Mouse (Mus musculus): ENCODE results near the gene Timm9. TPM values are rescaled to one million over a fixed set of nuclear protein-coding genes. Genes with fewer than 3 reads are reported as not detected.

Gene Timm9
- polyA plus RNA-seq, 1 experiment, result not detected

DNA sequence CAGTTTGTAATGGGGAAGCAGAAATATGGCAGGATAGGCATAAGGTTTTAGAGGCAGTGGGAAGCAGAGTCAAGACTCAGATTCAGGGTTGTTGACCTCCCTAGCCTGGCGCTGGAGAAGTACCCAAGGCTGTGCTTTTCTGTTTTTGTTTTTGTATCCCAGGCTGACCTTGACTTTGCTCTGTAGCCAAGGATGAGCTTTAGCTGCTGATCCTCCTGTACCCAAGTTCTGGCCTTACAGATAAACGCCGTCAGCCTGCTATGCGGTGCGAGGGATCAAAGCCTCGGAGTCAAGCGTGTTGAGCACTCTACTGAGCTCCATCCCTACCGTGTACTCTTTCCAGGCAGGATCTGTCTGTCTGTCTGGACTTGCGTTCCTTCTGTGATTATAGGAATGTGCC is 12.3 kb upstream of the Timm9 start:
- H3K4me3 ChIP-seq (ENCODE audit: insufficient read depth, low read depth, low read length), result no peak overlapping the region
- H3K27ac ChIP-seq (ENCODE audit: insufficient read depth, low read depth, low read length), result no peak overlapping the region
- TF ChIP-seq POLR2A (IDR thresholded peaks at IDR 0.05; ENCODE audit: insufficient read depth, low read depth, low read length) (no peak), CTCF (IDR thresholded peaks at IDR 0.05; ENCODE audit: insufficient read depth, low read depth, low read length) (no peak)
- H3K4me1 ChIP-seq (ENCODE audit: control insufficient read depth, insufficient read depth, low read length), result 0 out of 2 replicates have a peak, but pooled peaks cover 3% of the 10 kb centered on the region
- WGBS, result 97% methylated on average over 9 of the region's 9 CpGs

DNA sequence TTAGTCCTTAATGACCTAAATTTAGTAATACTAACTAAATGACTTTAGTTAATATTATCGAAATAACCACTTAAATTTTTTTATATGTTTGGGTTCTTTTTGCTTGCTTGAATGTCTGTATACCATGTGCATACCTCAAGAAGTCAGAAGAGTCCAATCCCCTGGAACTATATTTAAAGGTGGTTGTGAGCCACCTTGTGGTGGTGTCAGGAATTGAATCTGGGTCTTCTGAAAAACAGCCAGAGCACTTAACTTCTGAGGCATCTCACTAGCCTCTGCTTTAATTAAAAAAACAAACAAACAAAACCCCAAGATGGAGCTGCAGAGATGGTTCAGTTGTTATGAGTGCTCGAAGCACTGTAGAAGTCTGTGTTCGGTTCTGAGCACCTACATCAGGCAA is 11.2 kb upstream of the Timm9 start:
- H3K4me3 ChIP-seq (ENCODE audit: insufficient read depth, low read depth, low read length), result no peak overlapping the region
- 87% methylated on average over 3 of the region's 3 CpGs for WGBS
- TF ChIP-seq CTCF (IDR thresholded peaks at IDR 0.05; ENCODE audit: insufficient read depth, low read depth, low read length), result no peak
- TF ChIP-seq POLR2A (IDR thresholded peaks at IDR 0.05; ENCODE audit: insufficient read depth, low read depth, low read length), result no peak
- H3K4me1 ChIP-seq (ENCODE audit: control insufficient read depth, insufficient read depth, low read length), result 0 out of 2 replicates have a peak, but pooled peaks cover 3% of the 10 kb centered on the region
- no peak overlapping the region for H3K27ac ChIP-seq (ENCODE audit: insufficient read depth, low read depth, low read length)

DNA sequence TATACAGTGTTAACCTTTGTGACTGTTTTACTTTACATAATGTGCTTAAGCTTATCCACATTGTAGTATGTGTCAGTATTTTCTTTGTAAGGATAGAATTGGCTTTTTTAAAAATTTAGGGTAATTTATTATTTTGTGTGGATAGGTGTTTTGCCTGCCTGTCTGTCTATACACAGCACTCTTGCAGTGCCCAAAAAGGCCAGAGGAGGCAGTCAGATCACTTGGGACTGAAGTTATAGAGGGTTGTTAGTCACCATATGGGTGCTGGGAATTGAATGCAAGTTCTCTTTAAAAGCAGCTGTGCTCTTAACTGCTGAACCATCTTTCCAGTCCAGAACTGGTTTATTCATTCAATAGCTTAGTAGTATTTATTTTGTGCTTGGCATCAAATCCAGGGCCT is 4.7 kb upstream of the Timm9 start:
- Histone ChIP-seq H3K27ac (ENCODE audit: insufficient read depth, low read depth, low read length) (no peak overlapping the region), H3K4me3 (ENCODE audit: insufficient read depth, low read depth, low read length) (no peak overlapping the region), H3K4me1 (ENCODE audit: control insufficient read depth, insufficient read depth, low read length) (peaks cover 12% of the 10 kb centered on the region)
- no peak for TF ChIP-seq POLR2A (IDR thresholded peaks at IDR 0.05; ENCODE audit: insufficient read depth, low read depth, low read length)
- no peak for TF ChIP-seq CTCF (IDR thresholded peaks at IDR 0.05; ENCODE audit: insufficient read depth, low read depth, low read length)

DNA sequence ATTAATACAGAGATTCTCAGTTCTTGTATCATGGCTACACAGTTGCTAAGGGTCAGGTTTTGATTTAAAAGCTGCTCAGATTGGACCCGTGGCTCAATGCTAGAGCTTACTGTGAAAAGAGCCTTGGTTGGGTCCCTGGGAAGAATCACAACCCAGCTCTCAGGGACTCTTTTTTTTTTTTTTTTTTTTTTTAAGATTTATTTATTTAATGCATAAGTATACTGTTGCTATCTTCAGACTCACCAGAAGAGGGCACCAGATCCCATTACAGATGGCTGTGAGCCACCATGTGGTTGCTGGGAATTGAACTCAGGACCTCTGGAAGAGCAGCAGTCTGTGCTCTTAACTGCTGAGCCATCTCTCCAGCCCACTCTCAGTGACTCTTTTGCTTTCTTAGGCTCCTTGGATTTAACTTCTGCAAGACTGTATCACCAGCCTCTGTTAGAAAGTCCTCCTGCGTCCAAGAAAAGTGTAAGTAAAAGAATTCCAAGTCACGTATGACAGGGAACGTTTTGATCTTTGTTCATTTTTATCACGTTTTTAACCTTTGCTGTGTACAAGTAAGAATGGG is 2.9 kb upstream of the Timm9 start:
- TF ChIP-seq CTCF (IDR thresholded peaks at IDR 0.05; ENCODE audit: insufficient read depth, low read depth, low read length) (no peak), POLR2A (IDR thresholded peaks at IDR 0.05; ENCODE audit: insufficient read depth, low read depth, low read length) (no peak)
- peaks cover 15% of the 10 kb centered on the region for H3K4me1 ChIP-seq (ENCODE audit: control insufficient read depth, insufficient read depth, low read length)
- 84% methylated on average over 5 of the region's 5 CpGs for WGBS
- H3K27ac ChIP-seq (ENCODE audit: insufficient read depth, low read depth, low read length), result no peak overlapping the region
- no peak overlapping the region for H3K4me3 ChIP-seq (ENCODE audit: insufficient read depth, low read depth, low read length)

DNA sequence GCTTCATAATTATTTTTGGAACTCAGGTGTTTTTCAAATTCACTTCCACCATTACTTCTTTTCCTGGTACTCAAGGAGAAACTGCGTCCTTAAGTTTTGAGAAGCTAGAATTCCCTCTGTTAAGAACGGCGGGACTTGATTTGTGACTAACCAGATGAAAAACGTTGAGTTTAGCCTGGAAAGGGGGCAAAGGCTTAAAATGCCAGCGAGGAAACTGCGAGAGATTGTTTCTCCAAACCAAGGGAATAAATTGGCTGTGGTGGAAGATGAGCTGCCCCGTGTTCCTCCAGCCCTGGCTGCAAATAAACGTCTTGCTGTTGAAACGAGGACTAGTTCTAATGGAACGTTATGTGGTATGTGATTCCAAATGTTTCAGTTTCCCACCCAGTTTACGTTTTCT is 1.2 kb upstream of the Timm9 start:
- WGBS, result 2% methylated on average over 11 of the region's 11 CpGs
- TF ChIP-seq POLR2A (IDR thresholded peaks at IDR 0.05; ENCODE audit: insufficient read depth, low read depth, low read length) (no peak), CTCF (IDR thresholded peaks at IDR 0.05; ENCODE audit: insufficient read depth, low read depth, low read length) (no peak)
- peak overlapping the region; percentile 34 for H3K4me3 ChIP-seq (ENCODE audit: insufficient read depth, low read depth, low read length)
- peaks cover 15% of the 10 kb centered on the region for H3K4me1 ChIP-seq (ENCODE audit: control insufficient read depth, insufficient read depth, low read length)
- H3K27ac ChIP-seq (ENCODE audit: insufficient read depth, low read depth, low read length), result no peak overlapping the region

DNA sequence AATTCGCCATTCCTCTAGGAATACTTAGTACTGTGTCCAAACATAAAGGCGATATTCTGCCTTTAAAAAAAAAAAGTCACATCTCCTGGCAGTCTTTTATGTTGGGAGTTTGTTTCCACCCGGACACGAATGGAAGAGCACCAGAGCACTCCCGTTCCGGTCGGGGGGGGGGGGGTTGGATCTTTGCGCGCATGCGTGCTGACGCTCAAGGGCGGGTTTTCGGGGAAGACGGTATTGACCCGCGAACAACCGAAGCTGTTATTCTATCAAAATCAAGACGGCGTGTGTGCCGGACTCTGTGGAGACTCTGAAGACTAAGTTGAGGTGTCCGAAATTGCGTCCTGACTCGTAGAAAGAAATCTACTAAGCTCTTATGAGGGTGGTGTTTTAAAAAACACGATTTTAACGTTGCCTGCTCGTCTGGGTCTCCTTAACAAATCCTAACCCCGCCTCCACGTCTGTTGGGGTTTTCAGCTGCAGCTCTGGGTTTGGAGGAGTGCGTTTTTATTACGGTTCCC is 549 bp upstream of the Timm9 start:
- H3K4me3 ChIP-seq (ENCODE audit: insufficient read depth, low read depth, low read length), result peak overlapping the region; percentile 63
- no peak overlapping the region; the same call in 1 of the 2 replicates for H3K27ac ChIP-seq (ENCODE audit: insufficient read depth, low read depth, low read length)
- TF ChIP-seq CTCF (IDR thresholded peaks at IDR 0.05; ENCODE audit: insufficient read depth, low read depth, low read length), result no peak
- no peak for TF ChIP-seq POLR2A (IDR thresholded peaks at IDR 0.05; ENCODE audit: insufficient read depth, low read depth, low read length)
- peaks cover 15% of the 10 kb centered on the region for H3K4me1 ChIP-seq (ENCODE audit: control insufficient read depth, insufficient read depth, low read length)
- WGBS, result under 1% methylated on average over 30 of the region's 30 CpGs

DNA sequence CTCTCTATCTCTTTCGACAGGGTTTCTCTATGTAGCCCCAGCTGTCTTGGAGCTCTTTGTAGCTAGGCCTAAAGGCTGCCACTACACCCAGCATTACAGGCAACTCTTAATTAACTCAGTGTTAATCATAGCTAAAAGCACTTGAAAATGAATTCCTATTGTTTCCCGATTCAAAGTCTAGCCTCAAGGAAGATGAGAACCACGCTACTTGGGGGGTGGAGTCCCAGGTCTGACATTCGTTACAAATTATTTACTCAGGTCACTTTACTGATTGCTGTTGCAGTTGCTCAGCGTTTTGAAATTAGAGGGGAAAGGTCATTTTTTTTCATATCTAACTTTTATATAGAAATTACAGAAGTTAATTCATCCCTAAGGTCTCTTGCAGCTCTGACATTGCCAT is 903 bp downstream of the Timm9 start:
- Histone ChIP-seq H3K4me3 (ENCODE audit: insufficient read depth, low read depth, low read length) (no peak overlapping the region), H3K27ac (ENCODE audit: insufficient read depth, low read depth, low read length) (no peak overlapping the region), H3K4me1 (ENCODE audit: control insufficient read depth, insufficient read depth, low read length) (peaks cover 15% of the 10 kb centered on the region)
- no peak for TF ChIP-seq POLR2A (IDR thresholded peaks at IDR 0.05; ENCODE audit: insufficient read depth, low read depth, low read length)
- TF ChIP-seq CTCF (IDR thresholded peaks at IDR 0.05; ENCODE audit: insufficient read depth, low read depth, low read length), result no peak
- 7% methylated on average over 5 of the region's 5 CpGs for WGBS

DNA sequence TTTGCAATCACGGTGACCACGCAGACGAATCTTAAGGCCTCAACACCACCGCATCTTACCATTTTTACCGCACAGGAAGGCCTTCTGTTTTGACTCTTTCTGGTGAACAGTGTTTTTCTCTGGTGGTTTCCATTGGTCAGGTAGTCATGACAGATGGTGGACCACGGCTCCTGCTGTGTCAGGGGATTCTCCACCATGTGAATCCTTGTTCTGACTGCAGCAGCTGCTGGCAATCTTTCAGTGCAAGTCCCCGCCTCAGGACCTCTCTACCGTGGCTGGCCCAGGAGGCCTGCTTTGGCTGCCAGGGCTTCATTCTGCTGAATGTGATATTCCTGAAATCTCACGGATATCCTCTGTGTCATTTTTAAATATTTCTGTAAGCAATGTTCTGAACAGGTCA is 13.2 kb downstream of the Timm9 start:
- H3K4me3 ChIP-seq (ENCODE audit: insufficient read depth, low read depth, low read length), result no peak overlapping the region
- no peak overlapping the region for H3K27ac ChIP-seq (ENCODE audit: insufficient read depth, low read depth, low read length)
- H3K4me1 ChIP-seq (ENCODE audit: control insufficient read depth, insufficient read depth, low read length), result no peaks in the 10 kb centered on the region
- 90% methylated on average over 9 of the region's 9 CpGs for WGBS
- TF ChIP-seq CTCF (IDR thresholded peaks at IDR 0.05; ENCODE audit: insufficient read depth, low read depth, low read length), result no peak

DNA sequence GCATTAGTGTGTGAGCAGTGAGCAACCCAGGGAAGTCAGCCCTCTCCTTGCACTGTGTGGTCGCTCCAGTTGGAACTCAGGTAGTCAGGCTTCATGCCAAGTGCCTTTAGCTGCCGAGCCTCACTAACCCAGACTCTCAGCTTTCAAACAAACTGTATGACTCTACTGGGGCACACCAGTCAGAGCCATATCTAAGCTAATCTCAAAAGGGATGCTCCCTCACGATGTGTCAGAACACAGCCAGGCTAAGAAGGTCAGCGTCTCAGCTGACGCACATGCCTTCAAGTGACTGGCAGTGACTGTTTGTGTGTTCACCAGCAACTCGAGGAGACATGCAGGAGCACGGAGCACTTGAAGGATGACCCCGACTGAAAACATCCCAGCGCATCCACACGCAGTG is 13.8 kb downstream of the Timm9 start:
- Histone ChIP-seq H3K4me1 (ENCODE audit: control insufficient read depth, insufficient read depth, low read length) (no peaks in the 10 kb centered on the region), H3K27ac (ENCODE audit: insufficient read depth, low read depth, low read length) (no peak overlapping the region), H3K4me3 (ENCODE audit: insufficient read depth, low read depth, low read length) (no peak overlapping the region)
- TF ChIP-seq POLR2A (IDR thresholded peaks at IDR 0.05; ENCODE audit: insufficient read depth, low read depth, low read length) (no peak), CTCF (IDR thresholded peaks at IDR 0.05; ENCODE audit: insufficient read depth, low read depth, low read length) (no peak)
- 86% methylated on average over 10 of the region's 10 CpGs for WGBS

DNA sequence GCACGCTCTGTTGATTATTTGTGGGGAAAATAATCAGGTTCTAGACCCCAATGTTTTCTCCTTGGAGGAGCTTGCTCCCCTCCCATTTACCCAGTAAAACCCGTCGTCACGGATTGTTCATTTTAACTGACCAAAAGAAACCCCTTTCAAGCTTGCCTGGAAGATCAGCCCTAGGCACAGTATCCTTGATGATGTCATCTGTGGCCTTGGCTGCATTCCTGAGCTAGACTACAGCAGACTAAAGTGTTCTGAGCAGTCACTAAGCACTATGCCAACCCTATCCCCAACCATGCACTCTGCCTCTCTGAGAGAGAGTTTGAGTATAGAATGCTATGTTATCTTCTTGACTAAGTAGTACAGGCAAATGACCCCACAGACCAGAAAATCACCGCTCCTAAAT is 20.1 kb downstream of the Timm9 start:
- 51% methylated on average over 5 of the region's 5 CpGs for WGBS
- TF ChIP-seq POLR2A (IDR thresholded peaks at IDR 0.05; ENCODE audit: insufficient read depth, low read depth, low read length) (no peak), CTCF (IDR thresholded peaks at IDR 0.05; ENCODE audit: insufficient read depth, low read depth, low read length) (no peak)
- no peak overlapping the region for H3K4me3 ChIP-seq (ENCODE audit: insufficient read depth, low read depth, low read length)
- H3K4me1 ChIP-seq (ENCODE audit: control insufficient read depth, insufficient read depth, low read length), result peaks cover 6% of the 10 kb centered on the region
- no peak overlapping the region for H3K27ac ChIP-seq (ENCODE audit: insufficient read depth, low read depth, low read length)

Data from olfactory bulb, adult 2 months (tissue).